Mouse (Mus musculus) lung, adult 2 months (tissue): Measurements from ENCODE around the gene Prrt1. TPM values are rescaled to one million over a fixed set of nuclear protein-coding genes. Genes with fewer than 3 reads are reported as not detected.

Experiments
- DNase-seq: peaks from one replicate; pipeline ENCODE4 v3.0.0; 2022
- H3K4me1 ChIP-seq: fragments of 200-500 bp; 2 replicates; pipeline ENCODE4 v1.6.1; 2011; ENCODE audit warnings: low read length; ENCODE audit not compliant: control insufficient read depth, insufficient read depth
- H3K4me3 ChIP-seq: fragments of 200-500 bp; replicated peaks from 2 replicates; pipeline ENCODE3; 2011; ENCODE audit warnings: low read depth, mild to moderate bottlenecking, control low read depth, low read length; ENCODE audit errors: extremely low read depth
- CTCF ChIP-seq: fragments of 200-500 bp; IDR thresholded peaks from 2 replicates; pipeline ENCODE4 v1.5.1; 2011; ENCODE audit warnings: mild to moderate bottlenecking, low read length, control low read depth; ENCODE audit not compliant: insufficient read depth
- POLR2A ChIP-seq: fragments of 200-500 bp; IDR thresholded peaks from 2 replicates; pipeline ENCODE4 v1.6.1; 2011; ENCODE audit warnings: low read depth, mild to moderate bottlenecking, control low read depth, low read length, borderline replicate concordance; ENCODE audit errors: extremely low read depth
- WGBS: fragments of 180-500 bp; shearing (Covaris S2); methylation state at CpG from one replicate; pipeline ENCODE4 v1.1.7; 2018; 5-methylcytosine and 5-hydroxymethylcytosine counted together
- polyA plus RNA-seq: library from polyadenylated mRNA; depleted of rRNA; stranded (reverse); fragments of >200 nt; gene quantifications from 2 replicates; pipeline ENCODE4 v1.2.3, GENCODE M21; 2012; rRNA removed

Prrt1 gene
- polyA plus RNA-seq, 1 experiment, result 5.2 TPM

- Histone ChIP-seq H3K4me1 (peaks cover 17% of the 10 kb centered on the region), H3K4me3 (no peak overlapping the region)
- 48% methylated on average over 11 of the region's 11 CpGs for WGBS
- DNase-seq, result peak; percentile 46
- TF ChIP-seq POLR2A (no peak), CTCF (no peak)
Measured at GRCm38 (mm10) chr17:34674524-34675204, 45.3 kb downstream of the Prrt1 start.

GRCm38 (mm10) chr17:34675205-34676092, 46.1 kb downstream of the Prrt1 start:
- TF ChIP-seq POLR2A, result no peak
- TF ChIP-seq CTCF, result no peak
- WGBS, result 47% methylated on average over 13 of the region's 13 CpGs
- peak; percentile 33 for DNase-seq
- no peak overlapping the region for H3K4me3 ChIP-seq
- H3K4me1 ChIP-seq, result peaks cover 17% of the 10 kb centered on the region

GRCm38 (mm10) chr17:34676093-34676460, 46.7 kb downstream of the Prrt1 start:
- 52% methylated on average over 6 of the region's 6 CpGs for WGBS

GRCm38 (mm10) chr17:34676671-34677070, 47.3 kb downstream of the Prrt1 start:
- 73% methylated on average over 12 of the region's 12 CpGs for WGBS
- no peak overlapping the region for H3K4me3 ChIP-seq
- TF ChIP-seq POLR2A (no peak), CTCF (no peak)
- peaks cover 18% of the 10 kb centered on the region for H3K4me1 ChIP-seq
- no peak for DNase-seq

More at GRCm38 (mm10) chr17:34676093-34676460, 46.7 kb downstream of the Prrt1 start:
- Histone ChIP-seq H3K4me1 (peaks cover 18% of the 10 kb centered on the region), H3K4me3 (no peak overlapping the region)
- no peak for TF ChIP-seq POLR2A
- no peak for TF ChIP-seq CTCF
- no peak for DNase-seq

- no peak for TF ChIP-seq POLR2A
- no peak for TF ChIP-seq CTCF
- no peak for DNase-seq
- H3K4me3 ChIP-seq, result no peak overlapping the region
- H3K4me1 ChIP-seq, result peaks cover 20% of the 10 kb centered on the region
- WGBS, result 84% methylated on average over 26 of the region's 26 CpGs
Measured at GRCm38 (mm10) chr17:34680191-34680590, 50.9 kb downstream of the Prrt1 start.

- Histone ChIP-seq H3K4me3 (no peak overlapping the region), H3K4me1 (peaks cover 20% of the 10 kb centered on the region)
- 57% methylated on average over 4 of the region's 4 CpGs for WGBS
- no peak for TF ChIP-seq POLR2A
- no peak for TF ChIP-seq CTCF
- DNase-seq, result no peak
Measured at GRCm38 (mm10) chr17:34680621-34681020, 51.3 kb downstream of the Prrt1 start.

GRCm38 (mm10) chr17:34681132-34681571, 51.8 kb downstream of the Prrt1 start:
- peak; percentile 34 for DNase-seq
- H3K4me3 ChIP-seq, result no peak overlapping the region
- TF ChIP-seq POLR2A, result peak; percentile 32; the same call in 1 of the 2 replicates
- no peak for TF ChIP-seq CTCF
- WGBS, result 39% methylated on average over 17 of the region's 17 CpGs
- H3K4me1 ChIP-seq, result peaks cover 20% of the 10 kb centered on the region

- 66% methylated on average over 11 of the region's 11 CpGs for WGBS
- no peak overlapping the region for H3K4me3 ChIP-seq
- H3K4me1 ChIP-seq, result peaks cover 20% of the 10 kb centered on the region
- peak; percentile 38 for DNase-seq
- TF ChIP-seq POLR2A (no peak), CTCF (no peak)
Measured at GRCm38 (mm10) chr17:34681881-34682536, 52.7 kb downstream of the Prrt1 start.

Other genes with a start within 250 kb of the Prrt1 start
- 0.49 and 0.75 TPM in 2 replicates for gene BC051142, start 230.7 kb upstream of the Prrt1 start, polyA plus RNA-seq
- 0.08 TPM in 1 of 2 replicates, not detected in the other for gene Btnl4, start 152.2 kb upstream of the Prrt1 start, polyA plus RNA-seq
- 0.15 TPM in 1 of 2 replicates, not detected in the other for gene Btnl6, start 112.2 kb upstream of the Prrt1 start, polyA plus RNA-seq
- 105 and 168 TPM in 2 replicates for gene Notch4, start 65.3 kb upstream of the Prrt1 start, polyA plus RNA-seq
- gene Gpsm3, start 39.7 kb upstream of the Prrt1 start, polyA plus RNA-seq, result 32.2 and 35.6 TPM in 2 replicates
- gene Pbx2, start 38.3 kb upstream of the Prrt1 start, polyA plus RNA-seq, result 87.8 and 88.3 TPM in 2 replicates
- 1,792 and 1,921 TPM in 2 replicates for gene Ager, start 31.7 kb upstream of the Prrt1 start, polyA plus RNA-seq
- 52.0 and 83.7 TPM in 2 replicates for gene Rnf5, start 25.8 kb upstream of the Prrt1 start, polyA plus RNA-seq
- gene Agpat1, start 25.3 kb upstream of the Prrt1 start, polyA plus RNA-seq, result 172 TPM in 2 replicates
- 5.7 and 8.2 TPM in 2 replicates for gene Egfl8, start 13.6 kb upstream of the Prrt1 start, polyA plus RNA-seq
- 38.7 and 40.9 TPM in 2 replicates for gene Ppt2, start 1.0 kb upstream of the Prrt1 start, polyA plus RNA-seq
- gene Fkbpl, start 15.2 kb downstream of the Prrt1 start, polyA plus RNA-seq, result 2.4 and 2.9 TPM in 2 replicates
- gene Atf6b, start 17.6 kb downstream of the Prrt1 start, polyA plus RNA-seq, result 81.8 and 88.0 TPM in 2 replicates
- 39.6 and 49.2 TPM in 2 replicates for gene Tnxb, start 41.0 kb downstream of the Prrt1 start, polyA plus RNA-seq
- gene C4b, start 114.3 kb downstream of the Prrt1 start, polyA plus RNA-seq, result 136 and 137 TPM in 2 replicates
- 0.19 and 0.27 TPM in 2 replicates for gene Cyp21a1, start 175.0 kb downstream of the Prrt1 start, polyA plus RNA-seq
- 45.1 and 46.0 TPM in 2 replicates for gene Stk19, start 207.4 kb downstream of the Prrt1 start, polyA plus RNA-seq
- gene Dxo, start 207.5 kb downstream of the Prrt1 start, polyA plus RNA-seq, result 45.6 and 58.1 TPM in 2 replicates
- gene Skiv2l, start 220.7 kb downstream of the Prrt1 start, polyA plus RNA-seq, result 77.8 and 94.8 TPM in 2 replicates
- 22.4 and 23.2 TPM in 2 replicates for gene Nelfe, start 220.9 kb downstream of the Prrt1 start, polyA plus RNA-seq
- gene Cfb, start 233.0 kb downstream of the Prrt1 start, polyA plus RNA-seq, result 20.8 and 23.8 TPM in 2 replicates
- 10.6 and 12.3 TPM in 2 replicates for gene Zbtb12, start 249.9 kb downstream of the Prrt1 start, polyA plus RNA-seq